Mouse (Mus musculus): ENCODE measurements around the gene Figla. TPM values are rescaled to one million over a fixed set of nuclear protein-coding genes. Genes with fewer than 3 reads are reported as not detected.

Gene Figla
- polyA plus RNA-seq, 1 experiment, result not detected

DNA sequence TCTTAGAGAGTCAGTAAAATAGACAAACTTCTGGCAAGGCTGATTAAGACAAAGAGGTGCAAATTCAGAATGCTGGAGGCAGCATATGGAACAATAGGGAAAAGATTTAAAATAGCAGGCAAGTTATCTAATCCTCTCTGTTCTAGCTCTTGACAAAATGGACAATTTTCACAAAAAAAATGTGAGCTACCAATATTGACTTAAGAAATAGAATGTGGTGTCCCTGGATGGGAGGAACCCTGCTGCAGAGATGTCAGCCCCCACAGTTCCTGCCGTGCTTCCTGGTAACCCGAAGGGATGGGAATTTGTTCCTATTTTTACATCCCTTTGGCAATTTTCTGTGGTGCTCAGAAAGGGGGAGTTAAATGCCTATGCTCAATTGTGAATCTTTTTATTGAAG is 22.9 kb downstream of the Figla start:
- H3K4me3 ChIP-seq (ENCODE audit: control insufficient read depth, insufficient read depth, low read length), result no peak overlapping the region
- H3K27ac ChIP-seq (ENCODE audit: control insufficient read depth, insufficient read depth, low read length), result no peak overlapping the region
- no peaks in the 10 kb centered on the region for H3K27me3 ChIP-seq (ENCODE audit: control insufficient read depth, insufficient read depth, low read length)
- H3K36me3 ChIP-seq (ENCODE audit: control insufficient read depth, insufficient read depth, low read length), result no peaks in the 10 kb centered on the region
- DNase-seq, result no peak
- no peaks in the 10 kb centered on the region for H3K4me1 ChIP-seq (replicated peaks; ENCODE audit: control insufficient read depth, insufficient read depth, low read length)
- WGBS, result 48% methylated on average over 2 of the region's 2 CpGs
- no peak for TF ChIP-seq POLR2A (IDR thresholded peaks at IDR 0.05; ENCODE audit: control insufficient read depth, extremely low read depth, insufficient read depth, low read length, poor library complexity)
- no peak for TF ChIP-seq CTCF (IDR thresholded peaks at IDR 0.05; ENCODE audit: borderline replicate concordance, control insufficient read depth, extremely low read depth, insufficient read depth, low read length, poor library complexity)

DNA sequence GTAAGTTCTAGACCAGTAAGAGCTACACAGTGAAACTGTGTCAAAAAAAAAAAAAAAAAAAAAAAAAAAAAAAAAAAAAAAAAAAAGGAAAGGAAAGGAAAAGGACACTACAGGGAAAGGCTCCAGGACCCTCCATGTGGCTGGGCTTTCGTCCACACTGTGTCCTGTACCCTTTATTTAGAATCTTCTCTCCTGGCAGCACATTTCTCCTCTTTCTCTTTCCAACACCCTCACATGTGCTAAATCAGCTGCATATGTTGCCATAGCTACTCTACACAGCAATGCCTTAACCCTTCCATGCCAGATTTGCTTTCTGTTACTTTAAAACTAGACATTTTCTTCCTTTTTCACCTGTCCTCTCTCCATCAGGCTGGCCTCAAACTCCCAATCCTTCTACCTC is 24.2 kb downstream of the Figla start:
- Histone ChIP-seq H3K36me3 (ENCODE audit: control insufficient read depth, insufficient read depth, low read length) (no peaks in the 10 kb centered on the region), H3K4me1 (replicated peaks; ENCODE audit: control insufficient read depth, insufficient read depth, low read length) (no peaks in the 10 kb centered on the region), H3K4me3 (ENCODE audit: control insufficient read depth, insufficient read depth, low read length) (no peak overlapping the region), H3K27me3 (ENCODE audit: control insufficient read depth, insufficient read depth, low read length) (no peaks in the 10 kb centered on the region), H3K27ac (ENCODE audit: control insufficient read depth, insufficient read depth, low read length) (no peak overlapping the region)
- DNase-seq, result no peak
- WGBS, result 90% methylated on average over 1 of the region's 1 CpGs
- TF ChIP-seq POLR2A (IDR thresholded peaks at IDR 0.05; ENCODE audit: control insufficient read depth, extremely low read depth, insufficient read depth, low read length, poor library complexity), result no peak
- TF ChIP-seq CTCF (IDR thresholded peaks at IDR 0.05; ENCODE audit: borderline replicate concordance, control insufficient read depth, extremely low read depth, insufficient read depth, low read length, poor library complexity), result no peak

DNA sequence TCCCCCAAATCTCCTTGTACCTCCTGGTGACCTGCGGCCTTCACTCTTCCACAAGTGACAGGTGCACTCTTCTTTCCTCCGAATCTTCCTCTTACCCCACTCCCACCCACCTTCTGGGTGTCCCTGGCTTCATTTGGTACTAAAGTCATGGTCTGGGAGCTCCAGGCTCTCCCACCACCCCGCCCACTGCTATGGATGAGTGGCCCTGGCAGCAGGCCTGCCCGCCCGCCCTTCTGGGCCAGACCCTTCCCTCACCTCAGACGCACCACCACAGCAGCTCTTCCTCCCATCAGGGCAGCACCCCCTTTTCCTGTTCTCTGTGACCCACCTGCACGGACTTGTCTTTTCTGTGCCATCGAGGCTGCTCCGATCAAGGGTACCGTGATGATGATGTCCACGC is 31.5 kb downstream of the Figla start:
- Histone ChIP-seq H3K4me3 (ENCODE audit: control insufficient read depth, insufficient read depth, low read length) (no peak overlapping the region), H3K27ac (ENCODE audit: control insufficient read depth, insufficient read depth, low read length) (no peak overlapping the region), H3K36me3 (ENCODE audit: control insufficient read depth, insufficient read depth, low read length) (no peaks in the 10 kb centered on the region), H3K4me1 (replicated peaks; ENCODE audit: control insufficient read depth, insufficient read depth, low read length) (no peaks in the 10 kb centered on the region), H3K27me3 (ENCODE audit: control insufficient read depth, insufficient read depth, low read length) (no peaks in the 10 kb centered on the region)
- WGBS, result 94% methylated on average over 11 of the region's 11 CpGs
- TF ChIP-seq CTCF (IDR thresholded peaks at IDR 0.05; ENCODE audit: borderline replicate concordance, control insufficient read depth, extremely low read depth, insufficient read depth, low read length, poor library complexity), result no peak
- no peak for TF ChIP-seq POLR2A (IDR thresholded peaks at IDR 0.05; ENCODE audit: control insufficient read depth, extremely low read depth, insufficient read depth, low read length, poor library complexity)
- no peak for DNase-seq

DNA sequence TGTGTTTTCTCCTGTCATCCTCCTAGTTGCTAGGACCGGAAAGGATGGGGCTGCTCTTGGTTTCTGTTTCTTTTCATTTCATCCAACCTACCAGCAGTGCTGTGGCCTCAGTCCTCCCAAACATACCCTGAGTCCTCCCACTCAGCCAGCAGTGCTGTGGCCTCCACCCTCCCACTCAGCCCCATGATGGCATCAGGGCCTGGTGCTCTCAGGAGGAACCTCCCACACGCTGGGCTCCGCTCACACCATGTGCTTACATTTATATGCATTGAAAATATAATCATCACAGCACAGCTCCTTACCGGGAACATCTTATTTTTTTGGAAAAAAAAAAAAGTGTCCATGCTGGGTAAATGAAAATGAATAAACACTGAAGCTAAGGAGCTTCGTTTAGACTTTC is 32.5 kb downstream of the Figla start:
- TF ChIP-seq CTCF (IDR thresholded peaks at IDR 0.05; ENCODE audit: borderline replicate concordance, control insufficient read depth, extremely low read depth, insufficient read depth, low read length, poor library complexity), result no peak
- TF ChIP-seq POLR2A (IDR thresholded peaks at IDR 0.05; ENCODE audit: control insufficient read depth, extremely low read depth, insufficient read depth, low read length, poor library complexity), result no peak
- no peak overlapping the region for H3K4me3 ChIP-seq (ENCODE audit: control insufficient read depth, insufficient read depth, low read length)

GRCm38 (mm10) chr6:86050586-86051268 is 34.8 kb downstream of the Figla start:
- H3K36me3 ChIP-seq (ENCODE audit: control insufficient read depth, insufficient read depth, low read length), result no peaks in the 10 kb centered on the region
- no peaks in the 10 kb centered on the region for H3K4me1 ChIP-seq (replicated peaks; ENCODE audit: control insufficient read depth, insufficient read depth, low read length)
- DNase-seq, result no peak
- 88% methylated on average over 6 of the region's 6 CpGs for WGBS
- no peaks in the 10 kb centered on the region for H3K27me3 ChIP-seq (ENCODE audit: control insufficient read depth, insufficient read depth, low read length)
- TF ChIP-seq POLR2A (IDR thresholded peaks at IDR 0.05; ENCODE audit: control insufficient read depth, extremely low read depth, insufficient read depth, low read length, poor library complexity), result no peak
- no peak for TF ChIP-seq CTCF (IDR thresholded peaks at IDR 0.05; ENCODE audit: borderline replicate concordance, control insufficient read depth, extremely low read depth, insufficient read depth, low read length, poor library complexity)
- no peak overlapping the region for H3K27ac ChIP-seq (ENCODE audit: control insufficient read depth, insufficient read depth, low read length)
- no peak overlapping the region for H3K4me3 ChIP-seq (ENCODE audit: control insufficient read depth, insufficient read depth, low read length)

More for the DNA sequence above, 32.5 kb downstream of the Figla start:
- DNase-seq, result no peak
- no peaks in the 10 kb centered on the region for H3K4me1 ChIP-seq (replicated peaks; ENCODE audit: control insufficient read depth, insufficient read depth, low read length)
- H3K27ac ChIP-seq (ENCODE audit: control insufficient read depth, insufficient read depth, low read length), result no peak overlapping the region
- no peaks in the 10 kb centered on the region for H3K36me3 ChIP-seq (ENCODE audit: control insufficient read depth, insufficient read depth, low read length)
- H3K27me3 ChIP-seq (ENCODE audit: control insufficient read depth, insufficient read depth, low read length), result no peaks in the 10 kb centered on the region
- WGBS, result 90% methylated on average over 5 of the region's 5 CpGs

DNA sequence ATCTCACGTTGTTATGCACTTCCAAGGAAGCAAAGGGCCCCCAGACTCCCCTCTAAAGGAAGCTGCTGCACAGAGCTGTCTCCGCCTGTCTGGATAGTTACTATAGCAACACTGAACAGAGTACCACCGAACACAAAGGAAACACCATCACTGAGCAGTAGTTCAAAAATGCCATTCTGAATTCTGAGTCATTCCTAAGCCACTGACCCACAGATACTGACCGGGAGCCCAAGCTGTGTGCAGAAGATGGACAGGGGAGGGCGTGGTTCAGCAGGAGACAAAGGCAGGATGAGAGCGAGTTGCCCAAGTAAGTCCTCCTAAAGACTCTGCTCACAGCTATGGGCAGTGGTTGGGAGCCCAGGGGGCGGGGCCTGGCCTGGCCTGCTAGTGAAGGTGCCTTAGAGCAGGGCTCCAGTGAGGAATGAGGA is 36.1 kb downstream of the Figla start:
- Histone ChIP-seq H3K27me3 (ENCODE audit: control insufficient read depth, insufficient read depth, low read length) (no peaks in the 10 kb centered on the region), H3K27ac (ENCODE audit: control insufficient read depth, insufficient read depth, low read length) (no peak overlapping the region), H3K4me1 (replicated peaks; ENCODE audit: control insufficient read depth, insufficient read depth, low read length) (no peaks in the 10 kb centered on the region), H3K4me3 (ENCODE audit: control insufficient read depth, insufficient read depth, low read length) (no peak overlapping the region), H3K36me3 (ENCODE audit: control insufficient read depth, insufficient read depth, low read length) (no peaks in the 10 kb centered on the region)
- no peak for DNase-seq
- WGBS, result 44% methylated on average over 7 of the region's 7 CpGs
- no peak for TF ChIP-seq CTCF (IDR thresholded peaks at IDR 0.05; ENCODE audit: borderline replicate concordance, control insufficient read depth, extremely low read depth, insufficient read depth, low read length, poor library complexity)

- TF ChIP-seq POLR2A (IDR thresholded peaks at IDR 0.05; ENCODE audit: control insufficient read depth, extremely low read depth, insufficient read depth, low read length, poor library complexity), result no peak
- TF ChIP-seq CTCF (IDR thresholded peaks at IDR 0.05; ENCODE audit: borderline replicate concordance, control insufficient read depth, extremely low read depth, insufficient read depth, low read length, poor library complexity), result no peak
- Histone ChIP-seq H3K4me1 (replicated peaks; ENCODE audit: control insufficient read depth, insufficient read depth, low read length) (no peaks in the 10 kb centered on the region), H3K27me3 (ENCODE audit: control insufficient read depth, insufficient read depth, low read length) (no peaks in the 10 kb centered on the region), H3K36me3 (ENCODE audit: control insufficient read depth, insufficient read depth, low read length) (no peaks in the 10 kb centered on the region), H3K4me3 (ENCODE audit: control insufficient read depth, insufficient read depth, low read length) (no peak overlapping the region), H3K27ac (ENCODE audit: control insufficient read depth, insufficient read depth, low read length) (no peak overlapping the region)
- WGBS, result 66% methylated on average over 4 of the region's 4 CpGs
- no peak for DNase-seq
Measured at GRCm38 (mm10) chr6:86052556-86052955, 36.6 kb downstream of the Figla start.
